Mouse (Mus musculus) urinary bladder, postnatal 36 days (tissue): ENCODE results near the gene Lrrtm3.

ENCODE experiments used
- DNase-seq, 2 experiments: peaks; one replicate each; pipeline ENCODE4 v3.0.0; 2022; ENCODE audit warnings: low spot score in 2 of 2, mixed read lengths in 1 of 2

Gene Lrrtm3

GRCm38 (mm10) chr10:64041218-64041617, 48.9 kb downstream of the Lrrtm3 start:
- no peak for DNase-seq

- DNase-seq: no peak
Observed at GRCm38 (mm10) chr10:64039760-64040535, 50.1 kb downstream of the Lrrtm3 start.

DNA sequence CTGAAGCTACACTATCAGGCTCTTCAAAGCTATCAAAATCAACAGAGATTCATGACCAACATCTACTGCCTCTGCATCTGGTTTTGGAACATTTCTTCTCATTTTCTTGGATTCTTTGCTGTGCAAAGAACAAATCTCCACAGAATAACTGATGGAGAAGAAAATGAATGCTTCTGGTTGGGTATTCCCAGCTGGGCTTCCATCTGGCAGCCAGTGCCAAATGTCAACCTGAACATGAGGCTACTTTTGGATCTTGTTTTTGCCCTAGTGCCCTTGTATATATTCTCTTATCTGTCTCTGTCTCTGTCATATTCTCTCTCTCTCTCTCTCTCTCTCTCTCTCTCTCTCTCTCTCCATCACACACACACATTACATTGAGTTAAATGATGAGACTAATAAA, 59.2 kb downstream of the Lrrtm3 start:
- DNase-seq: no peak

GRCm38 (mm10) chr10:64023340-64023739, 66.7 kb downstream of the Lrrtm3 start:
- no peak for DNase-seq

- no peak for DNase-seq
Observed at GRCm38 (mm10) chr10:64020347-64020746, 69.7 kb downstream of the Lrrtm3 start.

GRCm38 (mm10) chr10:64001996-64002395, 88.1 kb downstream of the Lrrtm3 start:
- DNase-seq: no peak

DNA sequence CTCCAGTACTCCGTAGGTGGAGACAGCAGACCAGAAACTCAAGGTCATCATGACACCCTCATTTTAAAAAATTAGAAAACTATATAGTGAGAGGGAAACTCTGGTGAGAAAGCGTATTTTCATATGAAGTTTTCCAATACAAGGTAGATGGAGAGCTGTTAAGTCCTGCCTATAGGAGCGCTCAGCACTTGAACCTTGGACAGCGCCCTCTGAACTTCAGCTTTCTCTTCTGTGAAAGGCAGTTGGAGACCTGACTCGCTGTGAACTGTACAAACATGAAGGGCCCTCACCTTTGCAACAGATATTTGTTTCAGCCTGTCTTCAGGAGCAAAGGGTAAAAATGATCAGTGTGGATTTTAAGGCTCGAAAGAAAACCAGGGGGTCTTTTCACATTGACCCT, 88.5 kb downstream of the Lrrtm3 start:
- DNase-seq: no peak

GRCm38 (mm10) chr10:63994251-63994650, 95.8 kb downstream of the Lrrtm3 start:
- DNase-seq: no peak

DNA sequence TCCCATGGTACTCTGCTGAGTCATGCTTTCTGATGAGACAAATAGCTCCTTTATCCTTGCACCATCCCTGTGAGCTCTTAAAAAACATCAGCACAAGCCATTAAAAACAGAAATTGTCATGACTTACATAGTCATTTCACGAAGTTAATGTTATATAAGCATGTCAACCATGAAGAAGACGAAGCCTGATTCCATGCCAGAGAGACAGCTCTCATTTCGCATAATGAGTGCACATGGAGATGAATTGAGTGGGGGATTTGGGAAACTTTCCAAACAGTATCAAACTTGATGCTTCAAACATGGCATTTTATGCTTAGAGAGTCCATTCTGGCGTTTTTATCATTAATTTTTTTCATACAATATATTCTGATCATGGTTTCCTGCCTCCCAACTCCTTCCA, 104.5 kb downstream of the Lrrtm3 start:
- DNase-seq: no peak

- no peak for DNase-seq
Observed at GRCm38 (mm10) chr10:63979410-63979809, 110.7 kb downstream of the Lrrtm3 start.

GRCm38 (mm10) chr10:63978969-63979368, 111.1 kb downstream of the Lrrtm3 start:
- no peak for DNase-seq

- no peak for DNase-seq
Observed at GRCm38 (mm10) chr10:63978535-63978934, 111.5 kb downstream of the Lrrtm3 start.

GRCm38 (mm10) chr10:63978101-63978500, 112.0 kb downstream of the Lrrtm3 start:
- no peak for DNase-seq

DNA sequence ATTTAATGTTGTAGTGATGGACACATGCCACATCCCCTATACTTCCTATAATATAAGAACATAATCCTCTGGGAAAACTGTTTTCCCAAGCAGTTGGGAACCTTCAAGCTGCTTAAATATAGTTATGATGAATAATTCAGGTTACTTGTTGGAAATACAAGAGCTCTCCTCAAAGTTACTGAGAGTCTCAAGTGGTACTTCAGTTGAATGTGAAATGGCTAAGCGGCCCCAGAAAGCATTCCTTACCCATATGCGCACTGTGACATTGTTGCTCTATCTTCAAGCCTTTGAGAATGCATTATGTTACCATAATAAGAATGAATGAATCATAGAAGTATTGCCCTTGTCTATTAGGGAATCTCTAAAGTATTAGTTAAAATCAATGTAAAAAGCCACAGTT, 117.8 kb downstream of the Lrrtm3 start:
- DNase-seq: no peak

DNA sequence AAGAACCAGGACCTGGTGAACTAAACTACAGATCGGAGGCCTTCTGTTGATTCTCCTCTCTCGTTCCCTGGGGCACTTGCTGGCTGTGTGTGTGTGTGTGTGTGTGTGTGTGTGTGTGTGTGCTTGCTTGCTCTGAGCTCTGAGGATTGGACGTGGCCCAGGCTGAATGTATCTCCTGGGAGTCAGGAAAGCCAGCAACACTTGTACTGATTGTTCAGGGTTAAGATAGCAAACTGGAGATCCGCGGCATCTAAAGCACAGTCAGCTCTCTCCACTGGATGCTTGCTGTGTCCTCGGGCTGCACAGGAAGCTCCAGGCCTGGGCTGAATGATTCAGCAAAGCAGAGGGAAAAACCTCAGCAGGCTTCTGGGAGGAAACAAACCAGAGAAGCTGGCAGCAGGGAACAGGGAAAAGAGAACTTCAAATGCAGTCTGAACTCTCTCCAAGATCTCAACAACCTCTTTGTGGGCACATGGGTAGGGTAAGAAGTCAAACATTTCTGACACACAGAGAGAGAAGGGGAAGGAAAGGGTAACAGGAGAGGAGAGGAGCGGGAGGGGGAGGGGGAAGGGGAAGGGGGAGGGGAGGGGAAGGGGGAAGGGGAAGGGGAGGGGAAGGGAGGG, 135.7 kb downstream of the Lrrtm3 start:
- DNase-seq: peak in 1 of 2 experiments; percentile 24

GRCm38 (mm10) chr10:63951481-63951880, 138.6 kb downstream of the Lrrtm3 start:
- no peak for DNase-seq

- no peak for DNase-seq
Observed at GRCm38 (mm10) chr10:63950867-63951266, 139.2 kb downstream of the Lrrtm3 start.

DNA sequence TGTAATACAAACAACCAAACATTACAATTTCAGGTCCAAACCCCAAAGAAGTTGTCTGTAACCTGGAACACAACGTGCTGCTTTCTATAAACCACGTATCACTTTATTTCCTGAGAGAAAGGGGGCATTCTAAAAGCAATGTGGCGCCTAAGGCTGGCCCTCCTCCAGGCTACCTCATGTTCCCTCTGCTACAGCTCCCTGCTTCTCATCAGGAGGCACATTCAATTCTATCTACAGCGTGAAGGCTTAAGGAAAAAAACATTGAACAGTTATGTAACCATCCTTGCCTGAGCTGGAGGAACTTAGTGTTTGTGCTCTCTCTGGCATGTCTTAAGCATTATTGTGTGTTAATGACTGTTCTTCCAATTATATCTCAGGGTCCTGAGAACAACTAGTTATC, 142.8 kb downstream of the Lrrtm3 start:
- no peak for DNase-seq

DNA sequence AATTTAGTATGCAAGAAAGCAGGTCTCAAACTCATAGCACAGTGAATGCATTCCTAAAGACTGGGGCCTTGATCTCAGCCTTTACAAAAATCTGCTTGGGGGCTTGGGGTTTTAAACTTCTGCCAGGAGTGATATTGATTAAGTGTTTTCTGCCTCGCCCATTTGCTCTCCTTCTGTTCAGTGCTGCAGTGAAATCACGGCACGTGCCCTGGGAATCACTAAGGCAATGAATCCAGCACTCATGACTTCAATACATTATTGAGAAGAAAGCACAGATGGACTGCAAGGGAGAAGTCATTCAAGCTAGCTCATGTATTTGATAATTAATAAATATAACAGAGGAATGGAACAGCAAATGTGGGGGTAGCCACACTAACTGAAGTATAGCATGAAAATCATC, 144.5 kb downstream of the Lrrtm3 start:
- no peak for DNase-seq

GRCm38 (mm10) chr10:63933946-63934345, 156.1 kb downstream of the Lrrtm3 start:
- DNase-seq: no peak

GRCm38 (mm10) chr10:63927334-63927733, 162.7 kb downstream of the Lrrtm3 start, which contains the start of gene Gm10118:
Gene Gm10118 (minus strand): TSS chr10:63927434.
- no peak for DNase-seq

- no peak for DNase-seq
Observed at GRCm38 (mm10) chr10:63908878-63909277, 181.2 kb downstream of the Lrrtm3 start.

DNA sequence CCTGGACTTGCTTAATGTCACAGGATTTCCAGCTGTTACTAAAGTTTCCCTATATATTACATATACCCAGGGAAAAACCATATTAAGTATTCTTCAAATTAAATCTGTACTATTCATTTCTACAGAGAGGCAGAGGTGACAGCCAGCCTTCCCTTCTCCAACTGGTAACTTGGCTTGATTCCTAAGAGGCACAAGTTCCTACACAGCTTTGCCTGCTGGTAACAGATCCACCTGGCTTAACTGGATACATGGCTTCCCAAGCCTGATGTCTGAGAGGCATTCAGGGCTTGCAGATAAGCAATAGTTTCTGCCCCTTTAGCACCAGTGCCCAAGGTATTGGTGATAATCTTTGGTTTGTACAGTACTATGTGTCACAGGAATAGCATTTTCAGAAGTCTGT, 190.2 kb downstream of the Lrrtm3 start:
- no peak for DNase-seq
